Mouse (Mus musculus) kidney, embryonic 14.5 days (tissue): ENCODE data around the gene Ubtd1. TPM values are rescaled to one million over a fixed set of nuclear protein-coding genes. Genes with fewer than 3 reads are reported as not detected.
A peak's percentile ranks its signal among the peaks of the same experiment; 100 is the strongest.

ENCODE experiments used
- ATAC-seq: fragments of 200-750 bp; cut with Nextera tagmentation; 2 replicates; pipeline ENCODE4 v1.8.0; 2017; ENCODE audit warnings: moderate number of reproducible peaks, mild to moderate bottlenecking, moderate TSS enrichment, moderate library complexity; ENCODE audit not compliant: low FRiP score, low TSS enrichment
- H3K27ac ChIP-seq: fragments of 300-500 bp; sonication (generic); 2 replicates; pipeline ENCODE4 v1.5.1; 2014; ENCODE audit warnings: low read depth, mild to moderate bottlenecking, low read length, moderate library complexity, mixed read lengths
- H3K27me3 ChIP-seq: fragments of 300-500 bp; sonication (generic); 2 replicates; pipeline ENCODE4 v1.6.1; 2014; ENCODE audit warnings: mild to moderate bottlenecking, low read length; ENCODE audit not compliant: control insufficient read depth, insufficient read depth
- H3K36me3 ChIP-seq: fragments of 300-500 bp; sonication (generic); 2 replicates; pipeline ENCODE4 v1.6.1; 2014; ENCODE audit warnings: low read length, mixed read lengths; ENCODE audit not compliant: control insufficient read depth, insufficient read depth
- H3K4me1 ChIP-seq: fragments of 300-500 bp; sonication (generic); 2 replicates; pipeline ENCODE4 v1.6.1; 2014; ENCODE audit warnings: low read length, mixed read lengths; ENCODE audit not compliant: control insufficient read depth, insufficient read depth
- H3K4me2 ChIP-seq: fragments of 300-500 bp; sonication (generic); replicated peaks from 2 replicates; pipeline ENCODE4 v1.6.1; 2014; ENCODE audit warnings: low read depth, mild to moderate bottlenecking, low read length
- H3K4me3 ChIP-seq: fragments of 300-500 bp; sonication (generic); 2 replicates; pipeline ENCODE4 v1.5.1; 2014; ENCODE audit warnings: mild to moderate bottlenecking, low read length
- H3K9ac ChIP-seq: fragments of 300-500 bp; sonication (generic); 2 replicates; pipeline ENCODE4 v1.6.1; 2014; ENCODE audit warnings: low read depth, mild to moderate bottlenecking, low read length, moderate library complexity
- H3K9me3 ChIP-seq: fragments of 300-500 bp; sonication (generic); 2 replicates; pipeline ENCODE4 v1.6.1; 2016; ENCODE audit warnings: low read length; ENCODE audit not compliant: control insufficient read depth
- WGBS: fragments of 180-500 bp; shearing (Covaris S2); extraction: QIAGEN DNeasy Blood & Tissue Kit; methylation state at CpG from one replicate; pipeline ENCODE4 v1.1.7; 2014; 5-methylcytosine and 5-hydroxymethylcytosine counted together
- polyA plus RNA-seq: library from polyadenylated mRNA; unstranded; fragments of >200 nt; fragmentation: Nextera tagmentation; extraction: Ambion mirVana; gene quantifications from 2 replicates; pipeline ENCODE4 v1.2.1, GENCODE M21; 2014

The Ubtd1 gene
- polyA plus RNA-seq, 1 experiment from 2014 or later, result 29.8 TPM

- Histone ChIP-seq H3K4me1 (peaks cover 27% of the 10 kb centered on the region), H3K27me3 (no peaks in the 10 kb centered on the region), H3K9ac (no peak overlapping the region), H3K4me2 (no peak overlapping the region), H3K27ac (peak overlapping the region; percentile 47; the same call in 1 of the 2 replicates), H3K4me3 (no peak overlapping the region), H3K36me3 (no peaks in the 10 kb centered on the region), H3K9me3 (no peaks in the 10 kb centered on the region)
- ATAC-seq, result peak; percentile 71
- 52% methylated on average over 3 of the region's 3 CpGs for WGBS
These were observed 32.8 kb downstream of the Ubtd1 start for GRCm38 (mm10) chr19:42014231-42014825.

GRCm38 (mm10) chr19:42015001-42015400 lies 33.4 kb downstream of the Ubtd1 start:
- Histone ChIP-seq H3K9ac (no peak overlapping the region), H3K27me3 (no peaks in the 10 kb centered on the region), H3K36me3 (no peaks in the 10 kb centered on the region), H3K9me3 (no peaks in the 10 kb centered on the region), H3K27ac (no peak overlapping the region), H3K4me3 (no peak overlapping the region), H3K4me2 (no peak overlapping the region), H3K4me1 (peaks cover 27% of the 10 kb centered on the region)
- WGBS, result 77% methylated on average over 6 of the region's 6 CpGs
- ATAC-seq, result no peak

DNA sequence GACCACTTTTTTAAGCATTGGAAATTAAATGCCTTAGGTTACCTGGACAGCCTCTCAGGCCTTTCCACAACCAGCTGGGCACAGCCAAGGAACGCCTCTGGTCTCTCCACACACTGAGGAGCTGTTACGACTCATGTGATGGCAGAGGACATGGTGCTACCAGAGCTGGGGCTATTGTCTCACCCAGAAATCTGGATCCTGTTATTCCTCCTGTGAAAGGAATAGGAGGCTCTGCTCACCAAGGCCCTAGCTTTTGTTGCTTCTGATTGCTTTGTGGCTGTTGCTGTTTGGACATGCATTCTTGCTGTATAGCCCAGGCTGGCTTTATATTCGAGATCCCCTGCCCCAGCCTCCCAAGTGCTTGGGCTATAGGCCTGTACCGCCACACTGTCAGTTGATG lies 34.7 kb downstream of the Ubtd1 start:
- no peaks in the 10 kb centered on the region for H3K36me3 ChIP-seq
- no peaks in the 10 kb centered on the region for H3K27me3 ChIP-seq
- ATAC-seq, result no peak
- H3K4me1 ChIP-seq, result peaks cover 24% of the 10 kb centered on the region
- H3K4me3 ChIP-seq, result no peak overlapping the region
- WGBS, result 73% methylated on average over 4 of the region's 4 CpGs
- no peaks in the 10 kb centered on the region for H3K9me3 ChIP-seq
- H3K27ac ChIP-seq, result peak overlapping the region; percentile 81; the same call in 1 of the 2 replicates
- H3K4me2 ChIP-seq, result no peak overlapping the region
- H3K9ac ChIP-seq, result no peak overlapping the region

DNA sequence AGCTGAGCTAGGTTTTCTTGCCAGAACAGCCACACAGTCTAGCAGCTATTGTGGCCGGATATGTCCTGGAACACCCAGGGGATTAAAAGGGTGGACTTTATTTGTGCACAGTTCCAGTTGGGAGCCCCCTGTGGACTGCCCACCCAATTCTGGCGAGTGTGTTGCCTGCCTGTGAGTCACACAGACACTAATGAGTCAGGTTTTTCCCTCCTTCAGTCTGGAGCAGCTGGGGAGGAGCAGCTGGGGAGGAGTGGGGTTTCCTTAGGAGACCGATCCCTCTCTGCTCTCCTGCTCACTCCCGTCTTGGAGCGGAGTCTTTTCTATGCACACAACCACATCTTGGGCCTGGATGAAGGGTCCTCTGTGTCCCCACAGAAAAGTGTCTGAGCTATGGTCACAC lies 35.3 kb downstream of the Ubtd1 start:
- no peaks in the 10 kb centered on the region for H3K36me3 ChIP-seq
- peak overlapping the region; percentile 81 for H3K27ac ChIP-seq
- peaks cover 22% of the 10 kb centered on the region for H3K4me1 ChIP-seq
- H3K27me3 ChIP-seq, result no peaks in the 10 kb centered on the region
- ATAC-seq, result 0 out of 2 replicates have a peak, but pooled peaks have one; percentile 7
- H3K4me3 ChIP-seq, result no peak overlapping the region
- H3K4me2 ChIP-seq, result no peak overlapping the region
- H3K9ac ChIP-seq, result 0 out of 2 replicates have a peak overlapping the region, but pooled peaks have one; percentile 28
- WGBS, result 49% methylated on average over 5 of the region's 5 CpGs
- H3K9me3 ChIP-seq, result no peaks in the 10 kb centered on the region

- Histone ChIP-seq H3K4me2 (no peak overlapping the region), H3K9ac (0 out of 2 replicates have a peak overlapping the region, but pooled peaks have one; percentile 28), H3K4me3 (no peak overlapping the region), H3K4me1 (peaks cover 22% of the 10 kb centered on the region), H3K9me3 (no peaks in the 10 kb centered on the region), H3K36me3 (no peaks in the 10 kb centered on the region), H3K27me3 (no peaks in the 10 kb centered on the region), H3K27ac (peak overlapping the region; percentile 81)
- WGBS, result 52% methylated on average over 8 of the region's 8 CpGs
- no peak for ATAC-seq
These were observed 36.1 kb downstream of the Ubtd1 start for GRCm38 (mm10) chr19:42017399-42018247.

DNA sequence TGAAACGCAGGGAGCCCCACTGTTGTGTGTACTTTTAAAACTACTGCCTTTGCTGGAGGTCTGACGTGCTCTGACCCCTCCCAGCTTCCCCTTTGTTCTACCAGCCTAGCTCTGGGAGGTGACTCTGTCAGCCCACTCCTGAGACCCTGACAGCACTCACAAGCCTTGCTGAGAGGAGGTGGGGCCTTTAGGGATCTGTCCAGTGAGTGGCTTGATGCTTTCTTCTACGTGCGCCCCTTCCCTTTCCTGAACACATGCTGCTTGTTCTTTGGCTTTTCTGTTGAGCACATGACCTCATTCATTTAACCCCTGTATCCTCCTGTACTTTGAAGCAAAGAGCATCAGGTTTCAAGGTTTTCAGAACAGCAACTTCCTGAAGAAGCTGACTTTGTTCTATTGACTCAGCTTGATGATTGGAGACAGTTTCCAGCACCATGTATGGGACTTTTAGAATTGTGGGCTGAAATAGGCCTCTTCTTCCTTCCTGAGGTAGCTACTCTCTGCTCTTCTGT lies 37.5 kb downstream of the Ubtd1 start:
- Histone ChIP-seq H3K36me3 (no peaks in the 10 kb centered on the region), H3K9ac (no peak overlapping the region), H3K9me3 (no peaks in the 10 kb centered on the region), H3K4me3 (no peak overlapping the region), H3K27me3 (no peaks in the 10 kb centered on the region), H3K4me1 (peaks cover 22% of the 10 kb centered on the region), H3K4me2 (no peak overlapping the region), H3K27ac (peak overlapping the region; percentile 47; the same call in 1 of the 2 replicates)
- WGBS, result 31% methylated on average over 4 of the region's 4 CpGs
- ATAC-seq, result no peak

DNA sequence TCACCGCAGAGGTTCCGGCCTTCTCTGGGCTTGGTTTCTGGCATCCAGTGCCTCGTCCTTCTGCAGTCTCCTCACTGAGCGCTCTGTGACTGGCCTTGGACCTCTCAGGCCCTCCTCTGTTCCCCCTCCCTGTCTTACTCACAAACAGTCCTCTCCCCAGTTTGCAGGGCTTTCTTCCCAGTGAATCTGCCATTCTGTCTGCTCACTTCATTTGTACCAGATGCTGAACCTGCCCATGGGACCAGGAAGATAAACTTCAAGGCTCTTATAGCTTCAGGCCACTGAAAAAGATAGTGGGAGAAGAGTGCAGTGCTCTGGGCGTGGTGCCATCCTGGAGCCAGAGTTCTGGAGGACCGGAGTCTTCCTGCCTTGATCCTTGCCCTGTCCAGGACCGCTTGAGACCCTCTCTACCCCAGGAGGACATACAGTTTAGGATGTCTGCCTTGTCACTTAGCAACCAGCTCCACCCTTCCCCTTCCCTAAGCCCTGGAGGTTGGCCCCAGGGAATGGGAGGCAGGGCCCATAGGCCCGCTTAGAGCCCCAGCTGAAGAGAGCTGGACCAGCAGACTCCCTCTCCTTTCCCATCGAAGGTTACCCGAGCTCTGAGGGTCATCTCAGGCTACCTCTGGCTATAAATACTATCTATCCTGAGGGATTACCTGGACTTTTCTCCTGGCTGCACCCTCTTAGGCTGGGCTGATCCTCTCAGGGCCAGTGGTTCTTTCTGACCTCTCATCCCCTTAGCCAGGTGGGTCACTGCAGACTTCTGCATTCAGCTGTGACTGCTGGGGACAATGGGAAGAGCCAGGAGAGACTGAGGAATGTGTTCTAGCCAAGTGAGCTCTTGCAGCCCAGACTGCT lies 40.3 kb downstream of the Ubtd1 start:
- Histone ChIP-seq H3K9ac (no peak overlapping the region), H3K4me2 (no peak overlapping the region), H3K9me3 (no peaks in the 10 kb centered on the region), H3K27me3 (no peaks in the 10 kb centered on the region), H3K4me3 (no peak overlapping the region), H3K27ac (no peak overlapping the region), H3K4me1 (peaks cover 18% of the 10 kb centered on the region), H3K36me3 (no peaks in the 10 kb centered on the region)
- 76% methylated on average over 10 of the region's 10 CpGs for WGBS
- no peak for ATAC-seq

- Histone ChIP-seq H3K9me3 (no peaks in the 10 kb centered on the region), H3K36me3 (no peaks in the 10 kb centered on the region), H3K27ac (no peak overlapping the region), H3K4me2 (no peak overlapping the region), H3K9ac (no peak overlapping the region), H3K27me3 (no peaks in the 10 kb centered on the region), H3K4me1 (peaks cover 12% of the 10 kb centered on the region), H3K4me3 (no peak overlapping the region)
- 74% methylated on average over 2 of the region's 2 CpGs for WGBS
- no peak for ATAC-seq
These were observed 40.9 kb downstream of the Ubtd1 start for GRCm38 (mm10) chr19:42022542-42022848.
